Mouse (Mus musculus) left cerebral cortex, postnatal 10 days (tissue): ENCODE data around the gene Clcf1. TPM values are rescaled to one million over a fixed set of nuclear protein-coding genes. Genes with fewer than 3 reads are reported as not detected.

Experiments
- DNase-seq, 2 experiments: peaks; one replicate each; pipeline ENCODE4 v3.0.0; 2021 to 2022; ENCODE audit warnings: low spot score in 2 of 2, mixed read lengths in 1 of 2; ENCODE audit errors: extremely low spot score in 1 of 2
- intact Hi-C: fragments of 180-260 bp; cut with DNase I; formaldehyde crosslinking; loops from one replicate; pipeline ENCODE4 v1.15.1; 2025
- total RNA-seq, 2 experiments: library from RNA; stranded (reverse); gene quantifications; 2 replicates each; pipeline ENCODE4 v1.2.3; 2021

Gene Clcf1
- total RNA-seq, result 1 to 10 TPM; 1.5 to 1.7 TPM

DNA sequence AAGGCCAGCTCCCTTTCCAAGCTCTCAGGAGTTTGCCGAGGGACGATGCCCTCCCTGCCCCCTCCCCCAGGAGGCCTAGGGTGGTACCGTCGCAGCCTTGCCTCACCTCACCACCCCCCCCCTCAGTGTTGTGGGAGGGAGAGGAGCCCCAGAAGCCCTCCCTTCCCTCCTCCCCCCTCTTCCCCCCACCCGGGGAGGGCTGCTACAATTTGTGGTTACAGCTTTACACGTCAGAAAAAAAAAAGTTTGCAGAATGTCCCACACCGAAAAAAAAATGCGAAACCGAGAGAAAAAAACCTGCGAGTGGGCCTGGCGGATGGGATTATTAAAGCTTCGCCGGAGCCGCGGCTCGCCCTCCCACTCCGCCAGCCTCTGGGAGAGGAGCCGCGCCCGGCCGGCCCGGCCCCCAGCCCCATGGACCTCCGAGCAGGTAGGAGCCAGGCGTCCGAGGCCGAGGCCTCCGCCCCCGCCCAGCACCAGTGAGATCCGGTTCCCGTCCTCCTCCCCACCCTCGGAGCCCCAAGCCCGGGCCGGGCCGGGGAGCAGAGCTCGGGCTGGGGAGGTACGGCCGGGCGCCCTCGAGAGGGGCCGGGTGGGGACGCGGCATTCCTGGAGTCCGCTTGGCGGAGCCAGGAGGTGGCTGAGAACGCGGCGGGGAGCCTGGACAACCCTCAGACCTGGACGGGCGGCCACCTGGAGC, at the start of gene Clcf1, which contains the start of gene AC109138.7:
Gene Clcf1 (plus strand): TSS at position 168 of the 700 bp plus-strand sequence.
Gene AC109138.7 (plus strand): TSS at position 287 of the 700 bp plus-strand sequence.
- DNase-seq, result peak in 1 of 2 experiments; percentile 61
- intact Hi-C loops, result no loop called here

DNA sequence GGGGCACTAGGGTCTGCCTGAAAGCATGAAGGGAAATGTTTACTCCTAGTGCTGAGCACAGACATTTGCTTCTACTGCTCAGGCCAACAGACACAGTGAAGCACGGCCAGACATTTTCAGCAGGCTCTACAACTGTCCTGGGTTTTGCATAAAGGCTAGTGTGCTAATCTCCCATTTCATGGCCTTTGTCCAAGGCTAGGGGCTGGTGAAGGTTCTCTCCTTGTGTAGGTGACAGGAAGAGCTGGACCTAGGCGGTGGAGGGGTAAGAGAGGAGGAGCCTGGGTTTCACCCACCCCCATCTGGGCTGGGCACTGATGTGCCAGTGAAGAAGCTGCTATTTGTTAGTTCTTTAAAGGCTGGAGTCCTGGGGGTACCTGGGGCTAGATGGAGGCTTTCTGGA, 49.3 kb upstream of the Clcf1 start:
- intact Hi-C loops, result no loop called here
- DNase-seq, result peak in 1 of 2 experiments; percentile 36

DNA sequence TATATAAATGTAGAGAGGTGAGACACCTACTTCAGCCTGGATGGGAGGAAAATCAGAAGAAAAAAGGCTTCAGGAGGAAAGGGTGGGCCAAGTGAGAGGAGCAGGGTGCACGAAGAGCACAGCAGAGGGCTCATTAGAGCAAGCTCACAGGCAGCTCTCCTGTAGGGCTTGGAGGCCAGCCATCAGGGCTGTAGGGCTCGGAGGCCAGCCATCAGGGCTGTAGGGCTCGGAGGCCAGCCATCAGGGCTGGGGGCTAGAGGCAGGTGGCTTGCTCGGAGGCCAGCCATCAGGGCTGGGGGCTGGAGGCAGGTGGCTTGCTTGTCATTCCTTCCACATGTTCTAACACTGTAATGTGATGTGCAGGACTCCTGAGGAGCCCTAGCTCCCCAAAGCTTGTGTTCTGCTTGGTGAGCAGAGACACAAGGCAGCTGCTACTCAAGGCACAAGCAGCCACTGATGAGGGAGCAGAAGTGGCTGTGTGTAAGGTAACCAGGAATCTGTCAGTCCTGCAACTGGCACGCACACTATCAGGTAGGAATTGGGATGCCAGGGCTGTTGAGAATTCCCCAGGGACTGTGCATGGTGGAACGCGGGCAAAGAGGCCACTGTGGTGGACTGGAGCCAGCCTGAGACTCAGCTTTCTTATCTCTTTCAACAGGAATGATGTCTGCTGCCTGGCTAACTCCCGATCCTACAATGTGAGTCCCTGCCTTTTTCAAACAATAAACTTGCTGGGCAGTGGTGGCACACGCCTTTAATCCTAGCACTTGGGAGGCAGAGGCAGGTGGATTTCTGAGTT, 47.2 kb upstream of the Clcf1 start:
- intact Hi-C loops, result no loop called here
- DNase-seq, result no peak

DNA sequence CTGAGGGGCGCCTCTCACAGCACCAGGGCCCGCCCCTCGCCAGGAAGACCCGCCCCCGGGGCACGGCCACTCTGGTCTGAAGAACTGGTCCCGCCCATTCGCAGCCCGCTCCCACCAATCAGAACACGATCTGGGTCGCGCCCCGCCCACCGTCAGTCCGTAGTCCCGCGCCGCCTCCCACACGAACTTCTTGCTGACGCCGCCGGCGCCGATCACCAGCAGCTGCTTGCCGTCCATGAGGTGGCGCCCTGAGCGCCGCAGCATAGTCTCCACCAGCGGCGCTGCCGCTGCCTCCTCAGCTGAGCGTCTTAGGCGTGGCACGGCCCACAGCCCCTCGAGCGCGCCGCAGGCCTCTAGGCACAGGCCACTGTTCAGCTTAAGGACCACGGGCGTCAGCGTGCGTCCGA, 44.7 kb upstream of the Clcf1 start:
- DNase-seq, result peak; percentile 99 to 100
- intact Hi-C loops, result no loop called here

DNA sequence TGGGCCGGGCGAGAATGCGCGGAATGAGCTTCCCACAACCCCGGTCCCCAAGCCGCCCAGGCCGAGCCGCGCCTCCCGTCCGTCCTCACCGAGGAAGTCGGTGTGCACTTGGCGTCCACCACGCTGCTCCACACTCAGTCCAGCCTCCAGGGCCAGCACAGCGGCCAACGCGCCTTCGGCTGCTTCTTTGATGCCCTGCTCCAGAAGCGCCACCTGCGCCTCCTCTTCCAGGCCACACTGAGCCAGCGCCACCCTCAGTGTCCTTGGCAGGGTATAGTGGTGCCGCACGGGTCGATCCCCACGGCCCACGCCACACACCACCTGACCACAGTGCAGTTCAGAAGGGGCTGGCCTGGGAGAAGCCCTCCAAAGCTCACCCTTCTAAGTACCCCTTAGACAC, 44.2 kb upstream of the Clcf1 start:
- intact Hi-C loops, result no loop called here
- no peak for DNase-seq

DNA sequence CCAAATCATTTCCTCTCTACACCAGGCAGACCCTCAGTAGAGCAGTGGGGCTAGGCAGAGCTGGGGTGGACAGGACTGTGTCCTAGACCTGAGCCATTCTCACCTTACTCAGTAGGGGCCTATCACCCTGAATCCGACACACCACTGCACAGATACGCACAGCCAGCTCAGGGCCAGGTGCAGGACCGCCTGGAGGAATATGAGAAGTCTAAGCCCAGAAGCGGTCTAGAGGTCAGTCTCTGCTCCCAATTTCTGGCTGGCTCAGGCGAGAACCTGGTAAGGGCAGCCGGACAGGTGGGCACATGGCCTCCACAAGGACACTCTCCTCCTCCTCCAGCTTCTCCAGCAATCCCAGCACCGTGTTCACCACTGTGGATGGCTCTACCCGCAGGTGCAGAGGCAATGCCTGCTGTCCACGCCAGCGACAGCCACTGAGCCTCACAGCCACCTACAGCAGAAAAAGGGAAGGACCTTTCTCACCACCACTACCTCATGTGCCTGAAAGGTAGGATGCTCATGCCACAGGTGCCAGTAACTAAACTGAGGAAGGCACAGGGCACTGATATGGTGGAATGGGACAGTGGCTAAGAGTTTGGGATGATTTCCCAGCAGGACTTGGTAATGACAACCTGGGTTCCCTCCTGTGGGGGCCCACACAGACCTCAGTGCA, 43.2 kb upstream of the Clcf1 start:
- DNase-seq, result no peak
- intact Hi-C loops, result no loop called here

DNA sequence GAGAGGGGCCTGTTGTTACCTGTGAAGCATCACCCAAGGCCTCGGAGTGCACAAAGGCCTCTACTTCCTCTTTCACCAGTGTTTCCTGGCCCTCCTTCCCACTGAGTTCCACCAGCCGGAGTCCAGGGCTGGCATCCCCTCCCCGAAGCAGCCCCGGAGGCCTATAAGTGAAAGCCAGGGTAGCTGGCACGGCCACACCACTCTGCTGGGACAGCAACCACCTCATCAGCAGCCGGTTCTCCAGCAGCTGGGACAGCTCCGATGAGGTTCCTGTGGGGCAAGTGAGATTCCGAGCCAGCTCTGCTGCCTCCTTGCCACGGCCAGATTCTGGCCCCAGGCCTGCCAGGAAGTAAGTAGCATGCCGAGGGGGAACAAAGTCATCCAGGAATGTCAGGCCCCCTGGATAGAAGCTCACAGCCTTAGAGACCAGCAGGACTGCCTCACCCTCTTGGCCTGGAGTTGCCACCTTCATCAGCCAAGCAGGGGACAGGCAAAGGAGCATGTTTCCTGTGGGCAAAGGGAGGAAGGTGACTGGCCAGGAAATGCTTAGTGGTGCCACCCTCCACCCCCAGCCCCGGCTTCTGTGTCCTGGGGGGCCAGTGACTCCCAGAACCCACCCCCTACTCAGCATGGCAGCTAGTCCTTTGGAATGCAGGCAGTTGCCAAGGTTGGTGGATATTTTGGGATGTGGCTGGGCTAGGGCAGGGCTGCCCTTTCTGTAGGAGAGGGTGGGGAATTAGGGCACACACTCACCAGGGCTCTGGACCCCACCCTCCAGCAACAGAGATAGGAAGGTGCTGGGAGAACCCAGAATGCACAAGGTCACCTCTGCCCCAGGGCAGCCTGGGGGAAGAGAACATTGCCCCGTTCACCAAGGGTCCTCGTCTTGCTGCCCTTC, 42.4 kb upstream of the Clcf1 start:
- peak in 1 of 2 experiments; percentile 39 for DNase-seq
- intact Hi-C loops, result no loop called here

DNA sequence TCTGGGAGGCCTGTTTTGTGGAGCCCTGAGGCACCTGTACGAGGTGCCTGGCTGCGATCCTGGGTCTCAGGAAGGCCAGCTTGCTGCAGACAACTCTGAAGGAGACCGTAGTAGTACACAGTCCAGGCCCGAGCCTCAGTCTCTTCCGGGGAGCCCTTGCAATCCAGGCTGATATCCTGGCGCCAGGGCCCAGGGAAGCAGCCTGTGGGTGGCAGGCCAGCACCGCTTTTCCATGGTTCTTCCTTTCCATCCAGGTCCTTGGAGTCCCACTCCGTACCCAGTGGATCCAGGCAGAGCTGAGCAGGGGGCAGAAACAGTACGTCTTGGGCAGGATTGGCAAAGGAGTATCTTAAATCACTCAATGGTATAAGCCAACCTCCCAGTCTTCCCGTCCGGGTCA, 41.1 kb upstream of the Clcf1 start:
- intact Hi-C loops, result no loop called here
- no peak for DNase-seq

DNA sequence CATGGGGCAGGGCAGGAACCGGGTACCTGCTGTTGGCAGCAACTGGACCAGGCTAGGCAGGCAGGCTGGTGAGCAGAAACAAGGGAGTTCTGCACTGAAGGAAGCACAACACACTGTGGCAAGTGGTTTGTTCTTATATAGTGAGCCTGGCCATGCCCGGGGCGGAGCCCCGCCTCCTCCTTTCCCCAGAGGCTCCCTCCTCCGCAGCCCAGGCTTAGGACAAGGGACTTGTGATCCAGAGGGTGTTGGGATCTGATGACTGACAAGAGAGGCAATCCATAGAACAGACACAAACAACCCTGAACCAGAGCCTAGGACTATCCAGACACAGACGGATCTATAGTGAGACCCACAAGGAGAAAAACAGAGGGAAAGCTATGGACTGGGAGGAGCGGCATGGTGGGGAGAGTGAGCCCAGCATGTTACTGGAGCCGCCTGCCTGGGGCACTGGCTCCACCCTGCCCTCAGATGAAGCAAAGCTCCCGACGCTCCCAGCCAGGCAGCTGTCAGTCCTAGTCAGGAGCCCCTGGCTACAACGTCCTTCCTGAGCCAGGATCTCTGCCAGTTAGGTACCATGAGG, 38.6 kb upstream of the Clcf1 start, which contains the start of gene Carns1:
Gene Carns1 (minus strand): TSS at position 112 of the 580 bp plus-strand sequence.
- DNase-seq, result peak in 1 of 2 experiments; percentile 57

DNA sequence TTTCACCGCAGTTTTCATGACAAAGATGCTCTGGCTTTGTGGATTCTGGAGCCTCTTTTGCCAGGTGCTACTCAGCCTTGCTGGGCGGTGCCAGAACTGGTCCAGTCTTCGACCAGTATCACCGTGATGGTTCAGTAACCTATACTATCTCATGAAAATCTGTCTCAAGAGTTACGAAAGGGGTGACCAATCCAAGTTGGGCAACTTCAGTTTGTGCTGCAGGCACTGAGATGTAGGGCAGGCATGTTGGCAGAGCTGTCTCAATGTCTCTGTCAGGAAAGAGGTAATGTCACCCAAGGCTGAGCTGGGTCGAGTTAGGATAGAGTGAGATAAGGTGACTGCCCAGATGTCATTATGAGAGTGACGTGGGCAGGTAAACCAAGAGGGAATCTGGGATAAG, 33.6 kb upstream of the Clcf1 start:
- DNase-seq, result no peak

More for the DNA sequence above, 38.6 kb upstream of the Clcf1 start, which contains the start of gene Carns1:
- intact Hi-C loops, result no loop called here

DNA sequence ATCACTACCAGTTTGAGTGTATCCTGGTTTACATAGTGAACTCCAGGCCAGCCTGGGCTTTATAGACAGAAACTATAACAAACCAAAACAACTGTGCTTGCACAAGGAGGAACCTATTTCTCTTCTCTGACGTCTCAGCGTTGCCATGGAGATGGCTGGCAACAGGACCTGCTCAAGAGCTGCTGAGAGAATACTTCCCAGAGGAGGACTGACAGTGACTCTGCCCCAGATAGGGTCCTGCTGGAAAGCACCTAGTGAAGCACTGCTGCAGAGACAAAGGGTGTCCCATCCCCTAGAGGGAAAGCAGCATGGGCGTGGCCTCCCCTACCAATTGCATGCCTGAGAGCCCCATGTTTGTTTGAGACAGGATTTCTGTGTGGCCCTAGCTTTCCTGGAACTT, 32.1 kb upstream of the Clcf1 start:
- intact Hi-C loops, result no loop called here
- DNase-seq, result peak; percentile 80 to 82

More for the DNA sequence above, 33.6 kb upstream of the Clcf1 start:
- intact Hi-C loops, result no loop called here

DNA sequence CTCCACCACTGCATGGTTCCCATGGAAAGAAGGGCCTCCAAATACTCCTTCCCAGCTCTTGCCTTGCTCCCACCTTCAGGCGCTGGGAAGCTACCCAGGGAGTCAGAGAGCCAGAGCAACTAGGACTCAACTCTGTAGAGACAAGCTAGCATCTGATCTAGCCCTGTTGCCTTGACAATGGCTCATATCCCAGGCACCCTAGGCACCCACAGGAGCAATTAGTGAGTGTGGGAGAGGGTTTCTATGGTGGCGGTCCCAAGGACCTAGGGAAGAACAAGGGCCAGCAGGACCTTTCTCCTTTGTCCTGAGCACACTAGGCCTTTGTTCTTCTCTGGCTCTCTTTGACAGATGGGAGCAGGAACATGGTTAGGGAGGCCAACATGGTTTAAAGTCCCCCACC, 30.3 kb upstream of the Clcf1 start:
- DNase-seq, result no peak
- intact Hi-C loops, result no loop called here

DNA sequence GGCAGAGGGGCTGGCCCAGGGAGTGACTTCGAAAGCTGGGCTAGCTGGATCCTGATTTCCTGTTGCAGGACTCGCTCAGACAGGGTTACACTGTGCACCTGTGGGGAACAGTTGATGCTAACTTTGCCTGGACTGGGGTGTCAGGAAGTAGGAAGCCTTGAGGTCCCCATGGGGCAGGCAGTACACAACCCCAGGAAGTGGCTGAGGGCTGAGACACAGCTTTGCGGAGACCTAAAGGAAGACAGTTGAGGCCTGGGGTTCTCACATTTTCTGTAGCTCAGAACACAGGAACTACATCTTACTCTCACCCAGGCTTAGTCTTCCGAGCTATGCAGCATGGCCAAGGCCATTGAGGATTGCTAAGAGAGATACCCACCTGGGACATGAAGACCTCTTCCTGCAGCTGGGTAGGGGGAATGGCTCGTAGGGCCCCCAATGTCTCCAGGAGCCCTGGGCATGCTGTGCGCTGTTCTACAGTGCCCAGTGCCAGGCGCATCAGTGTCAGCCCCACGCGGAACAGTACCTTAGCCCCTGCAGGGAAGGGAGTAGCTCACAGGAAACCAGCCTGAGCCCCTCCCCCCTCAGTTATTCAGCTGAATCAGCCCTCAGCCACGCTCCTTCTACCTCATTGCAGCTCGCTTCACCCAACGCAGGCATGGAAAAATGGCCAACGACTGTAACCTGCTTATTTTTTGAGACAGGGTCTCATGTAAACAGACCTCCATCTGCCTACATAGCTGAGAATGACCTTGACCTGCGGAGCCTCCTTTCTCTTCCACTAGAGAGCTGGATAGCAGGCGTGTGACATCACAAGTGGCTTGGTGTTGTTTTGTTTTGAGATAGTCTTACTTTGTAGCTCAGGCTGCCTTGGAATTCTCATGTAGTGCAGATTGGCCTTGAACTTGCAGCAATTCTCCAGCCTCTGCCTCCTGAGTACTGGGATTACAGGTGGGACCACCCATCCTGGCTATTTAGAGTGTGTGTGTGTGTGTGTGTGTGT, 28.8 kb upstream of the Clcf1 start:
- intact Hi-C loops, result no loop called here
- peak in 1 of 2 experiments; percentile 63 for DNase-seq

DNA sequence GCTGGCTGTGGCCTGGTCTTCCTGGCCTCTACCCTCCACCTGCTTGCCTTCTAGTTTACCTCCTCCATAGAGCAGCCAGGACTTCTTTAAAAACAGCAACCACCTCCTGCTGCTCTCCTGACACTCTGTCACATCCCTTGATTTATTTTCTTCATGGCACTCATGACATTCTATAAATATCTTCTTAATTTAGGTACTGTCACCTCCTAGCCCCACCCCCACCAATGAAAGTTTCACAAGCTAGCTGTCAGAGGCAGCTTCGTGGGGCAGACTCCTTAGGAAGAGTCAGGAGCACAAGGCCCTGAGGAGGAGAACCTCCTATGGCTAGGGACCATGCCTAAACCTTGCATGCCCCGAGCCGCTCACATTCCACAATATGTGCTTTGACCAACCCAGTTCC, 26.7 kb upstream of the Clcf1 start:
- intact Hi-C loops, result no loop called here
- DNase-seq, result no peak

DNA sequence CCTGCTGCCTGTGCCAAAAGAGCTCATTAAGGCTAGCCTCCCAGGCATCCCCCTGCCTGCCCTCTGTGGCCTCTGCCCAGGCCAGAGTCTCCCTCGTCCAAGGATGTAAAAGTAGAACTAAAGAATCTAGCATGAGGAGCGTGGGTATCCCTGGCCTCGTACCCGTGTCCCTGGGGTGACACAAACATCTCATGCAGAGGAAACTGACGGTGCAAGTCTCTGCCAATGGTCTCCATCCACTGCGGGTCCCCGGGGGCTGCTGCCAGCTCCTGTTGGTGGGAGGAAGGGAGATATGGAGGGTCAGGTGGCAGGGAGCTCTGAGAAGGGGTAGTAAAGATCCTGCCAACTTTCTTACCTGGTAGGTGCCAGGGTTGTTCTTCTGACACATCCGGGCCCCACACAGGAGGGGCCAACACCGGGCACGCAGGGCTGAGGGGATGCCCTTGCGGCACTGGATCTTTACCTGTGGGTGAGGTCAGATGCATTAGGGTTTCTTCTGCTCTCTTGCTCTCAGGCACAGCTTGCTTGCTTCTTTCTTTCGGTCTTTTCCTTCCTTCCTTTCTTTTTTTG, 24.9 kb upstream of the Clcf1 start:
- intact Hi-C loops, result no loop called here

DNA sequence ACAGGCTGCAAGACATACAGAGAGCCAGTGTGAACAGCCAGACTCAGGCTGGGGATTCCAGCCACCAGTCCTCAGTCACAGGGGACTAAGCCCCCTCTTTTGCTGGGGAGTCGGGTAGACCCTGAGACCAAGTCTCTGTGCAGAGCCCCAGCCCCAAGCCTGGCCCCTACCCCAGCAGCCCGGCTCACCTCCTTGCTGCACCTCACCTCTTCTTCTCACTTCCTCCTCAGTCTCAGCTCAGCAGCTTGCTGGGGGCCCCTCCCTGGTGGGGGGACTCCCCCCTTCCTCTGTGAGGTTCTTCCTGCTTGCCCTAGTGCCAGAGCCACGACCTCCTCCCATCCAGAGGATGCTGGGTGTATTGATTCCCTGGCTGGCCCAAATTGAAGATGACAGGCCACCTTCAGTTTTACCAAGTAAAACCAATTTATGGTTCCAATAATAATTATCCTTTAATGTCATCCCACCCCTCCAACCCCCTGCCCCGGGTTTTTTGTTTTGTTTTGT, 23.2 kb upstream of the Clcf1 start, which contains the start of gene Tbc1d10c:
Gene Tbc1d10c (minus strand): TSS at position 454 of the 504 bp plus-strand sequence.
- DNase-seq, result peak in 1 of 2 experiments; percentile 48
- intact Hi-C loops, result no loop called here

More for the DNA sequence above, 24.9 kb upstream of the Clcf1 start:
- DNase-seq, result no peak
